Mouse (Mus musculus) right cerebral cortex, postnatal 25 days (tissue): ENCODE data around the gene Opcml.

ENCODE experiments used
- DNase-seq: peaks from one replicate; pipeline ENCODE4 v3.0.0; 2022

Opcml gene

GRCm38 (mm10) chr9:28569041-28569522 is 778.5 kb downstream of the Opcml start:
- DNase-seq = peak; percentile 12

- peak; percentile 23 for DNase-seq
Observed at GRCm38 (mm10) chr9:28569776-28570175, 779.2 kb downstream of the Opcml start.

GRCm38 (mm10) chr9:28571682-28572081 is 781.1 kb downstream of the Opcml start:
- DNase-seq = no peak

- no peak for DNase-seq
Observed at GRCm38 (mm10) chr9:28572136-28572774, 781.7 kb downstream of the Opcml start.

- no peak for DNase-seq
Observed at GRCm38 (mm10) chr9:28578730-28579129, 788.2 kb downstream of the Opcml start.

- DNase-seq = no peak
Observed at GRCm38 (mm10) chr9:28587253-28587652, 796.7 kb downstream of the Opcml start.

GRCm38 (mm10) chr9:28587857-28588388 is 797.3 kb downstream of the Opcml start:
- DNase-seq = no peak

- DNase-seq = no peak
Observed at GRCm38 (mm10) chr9:28588488-28588887, 797.9 kb downstream of the Opcml start.

GRCm38 (mm10) chr9:28592208-28592607 is 801.6 kb downstream of the Opcml start:
- no peak for DNase-seq

- DNase-seq = no peak
Observed at GRCm38 (mm10) chr9:28595062-28595461, 804.5 kb downstream of the Opcml start.

- DNase-seq = no peak
Observed at GRCm38 (mm10) chr9:28605561-28605960, 815.0 kb downstream of the Opcml start.

GRCm38 (mm10) chr9:28613683-28614620 is 823.4 kb downstream of the Opcml start:
- no peak for DNase-seq

- DNase-seq = no peak
Observed at GRCm38 (mm10) chr9:28615447-28615846, 824.9 kb downstream of the Opcml start.

- DNase-seq = no peak
Observed at GRCm38 (mm10) chr9:28617666-28618065, 827.1 kb downstream of the Opcml start.

GRCm38 (mm10) chr9:28618186-28618892 is 827.8 kb downstream of the Opcml start:
- DNase-seq = no peak

GRCm38 (mm10) chr9:28621939-28622338 is 831.4 kb downstream of the Opcml start:
- DNase-seq = no peak

GRCm38 (mm10) chr9:28624870-28625269 is 834.3 kb downstream of the Opcml start:
- DNase-seq = no peak

GRCm38 (mm10) chr9:28642766-28643165 is 852.2 kb downstream of the Opcml start:
- no peak for DNase-seq

GRCm38 (mm10) chr9:28644063-28644462 is 853.5 kb downstream of the Opcml start:
- DNase-seq = no peak

GRCm38 (mm10) chr9:28650089-28650488 is 859.5 kb downstream of the Opcml start:
- no peak for DNase-seq

- DNase-seq = peak; percentile 6
Observed at GRCm38 (mm10) chr9:28659996-28660395, 869.4 kb downstream of the Opcml start.

GRCm38 (mm10) chr9:28662882-28663281 is 872.3 kb downstream of the Opcml start:
- peak; percentile 62 for DNase-seq

GRCm38 (mm10) chr9:28680309-28680708 is 889.7 kb downstream of the Opcml start:
- no peak for DNase-seq
